Mouse (Mus musculus) small intestine, adult 2 months (tissue): Measurements from ENCODE around the gene Tcte1. TPM values are rescaled to one million over a fixed set of nuclear protein-coding genes. Genes with fewer than 3 reads are reported as not detected.
A peak's percentile ranks its signal among the peaks of the same experiment; 100 is the strongest.

Source experiments
- H3K27ac ChIP-seq: fragments of 200-500 bp; 2 replicates; pipeline ENCODE4 v1.5.1; 2012; ENCODE audit warnings: low read depth, low read length, control low read depth, inconsistent platforms; ENCODE audit not compliant: insufficient read depth
- H3K27me3 ChIP-seq: fragments of 200-500 bp; 2 replicates; pipeline ENCODE4 v1.6.1; 2012; ENCODE audit warnings: mild to moderate bottlenecking, moderate library complexity, low read length, inconsistent platforms; ENCODE audit not compliant: control insufficient read depth, insufficient read depth
- H3K36me3 ChIP-seq: fragments of 200-500 bp; 2 replicates; pipeline ENCODE4 v1.6.1; 2012; ENCODE audit warnings: mild to moderate bottlenecking, low read length, control low read depth, inconsistent platforms; ENCODE audit not compliant: control insufficient read depth, insufficient read depth
- H3K4me1 ChIP-seq: fragments of 200-500 bp; 2 replicates; pipeline ENCODE4 v1.6.1; 2012; ENCODE audit warnings: low read length, inconsistent platforms, mixed read lengths; ENCODE audit not compliant: control insufficient read depth, insufficient read depth, insufficient read length
- H3K4me3 ChIP-seq: fragments of 200-500 bp; 2 replicates; pipeline ENCODE4 v1.5.1; 2012; ENCODE audit warnings: low read depth, mild to moderate bottlenecking, control low read depth, inconsistent platforms, low read length, moderate library complexity
- CTCF ChIP-seq: fragments of 200-500 bp; IDR thresholded peaks from 2 replicates; pipeline ENCODE4 v1.5.1; 2012; ENCODE audit warnings: low read depth, mild to moderate bottlenecking, control low read depth, inconsistent platforms, low read length, moderate library complexity, mixed read lengths; ENCODE audit not compliant: insufficient replicate concordance, insufficient read length; ENCODE audit errors: extremely low read depth
- POLR2A ChIP-seq: fragments of 200-500 bp; IDR thresholded peaks from 2 replicates; pipeline ENCODE4 v1.6.1; 2012; ENCODE audit warnings: low read depth, mild to moderate bottlenecking, control low read depth, inconsistent platforms, low read length, moderate library complexity
- WGBS: fragments of 180-500 bp; shearing (Covaris S2); methylation state at CpG from one replicate; pipeline ENCODE4 v1.1.7; 2018; 5-methylcytosine and 5-hydroxymethylcytosine counted together
- polyA plus RNA-seq: library from polyadenylated mRNA; depleted of rRNA; stranded (reverse); fragments of >200 nt; gene quantifications from 2 replicates; pipeline ENCODE4 v1.2.3, GENCODE M21; 2012

Gene Tcte1
- polyA plus RNA-seq, 1 experiment, result 0.04 TPM

DNA sequence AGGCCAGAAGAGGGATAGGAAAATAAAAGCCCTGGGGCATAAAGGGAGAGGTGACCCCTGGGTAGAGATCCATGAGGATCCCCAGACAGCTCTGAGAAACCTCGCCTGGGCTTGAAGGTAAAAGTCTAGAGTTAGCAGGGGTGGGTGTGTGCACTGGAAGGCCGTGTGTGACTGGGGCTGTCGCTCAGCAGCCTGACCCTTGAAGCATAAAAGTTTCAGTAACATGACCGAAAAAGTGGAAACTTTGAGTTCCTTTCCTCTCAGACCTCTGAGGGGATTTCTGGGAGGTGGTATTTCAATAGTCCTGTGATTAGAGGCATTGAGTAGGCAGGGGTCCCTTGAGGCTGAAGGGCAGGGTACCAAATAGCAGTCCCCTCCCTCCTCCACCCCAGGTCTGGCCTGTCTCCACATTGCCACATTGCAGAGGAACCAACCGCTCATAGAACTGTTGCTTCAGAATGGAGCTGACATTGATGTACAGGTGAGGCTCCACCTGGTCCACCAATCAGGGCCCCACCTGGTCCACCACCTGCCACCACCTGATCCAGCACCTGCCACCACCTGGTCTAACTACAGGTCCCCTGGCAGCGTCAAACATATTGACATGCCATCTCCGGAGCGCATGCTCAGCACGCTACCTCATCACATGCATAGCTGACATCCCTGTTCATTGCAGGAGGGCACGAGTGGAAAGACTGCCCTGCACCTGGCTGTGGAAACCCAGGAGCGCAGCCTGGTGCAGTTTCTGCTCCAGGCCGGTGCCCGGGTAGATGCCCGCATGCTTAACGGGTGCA is 36.7 kb downstream of the Tcte1 start:
- Histone ChIP-seq H3K36me3 (no peaks in the 10 kb centered on the region), H3K27me3 (no peaks in the 10 kb centered on the region), H3K27ac (no peak overlapping the region), H3K4me1 (peaks cover 10% of the 10 kb centered on the region), H3K4me3 (no peak overlapping the region)
- TF ChIP-seq CTCF (no peak), POLR2A (no peak)
- WGBS, result 79% methylated on average over 15 of the region's 15 CpGs

DNA sequence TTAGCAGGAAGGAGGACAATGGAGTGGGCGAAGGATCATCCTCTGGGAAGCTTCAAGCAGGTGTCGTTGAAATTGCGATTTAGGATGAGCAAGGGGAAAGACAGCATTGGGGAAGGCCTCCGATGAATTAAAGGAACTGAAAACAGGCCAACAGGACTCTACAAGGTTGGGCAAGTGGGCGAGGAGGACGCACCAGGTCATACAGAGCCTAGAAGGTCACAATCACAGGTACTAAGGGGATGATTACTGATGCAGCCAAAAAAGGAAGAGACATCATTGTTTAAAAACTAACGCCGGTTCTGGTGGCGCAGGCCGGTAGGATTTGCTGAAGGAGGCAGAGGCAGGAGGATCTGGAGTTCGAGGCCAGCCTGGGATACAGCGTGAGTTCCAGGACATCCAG is 40.0 kb downstream of the Tcte1 start:
- no peak overlapping the region for H3K4me3 ChIP-seq
- peaks cover 10% of the 10 kb centered on the region for H3K4me1 ChIP-seq
- TF ChIP-seq CTCF (no peak), POLR2A (no peak)
- 72% methylated on average over 12 of the region's 12 CpGs for WGBS
- peaks cover 21% of the 10 kb centered on the region for H3K36me3 ChIP-seq
- no peak overlapping the region; the same call in 1 of the 2 replicates for H3K27ac ChIP-seq
- no peaks in the 10 kb centered on the region for H3K27me3 ChIP-seq

DNA sequence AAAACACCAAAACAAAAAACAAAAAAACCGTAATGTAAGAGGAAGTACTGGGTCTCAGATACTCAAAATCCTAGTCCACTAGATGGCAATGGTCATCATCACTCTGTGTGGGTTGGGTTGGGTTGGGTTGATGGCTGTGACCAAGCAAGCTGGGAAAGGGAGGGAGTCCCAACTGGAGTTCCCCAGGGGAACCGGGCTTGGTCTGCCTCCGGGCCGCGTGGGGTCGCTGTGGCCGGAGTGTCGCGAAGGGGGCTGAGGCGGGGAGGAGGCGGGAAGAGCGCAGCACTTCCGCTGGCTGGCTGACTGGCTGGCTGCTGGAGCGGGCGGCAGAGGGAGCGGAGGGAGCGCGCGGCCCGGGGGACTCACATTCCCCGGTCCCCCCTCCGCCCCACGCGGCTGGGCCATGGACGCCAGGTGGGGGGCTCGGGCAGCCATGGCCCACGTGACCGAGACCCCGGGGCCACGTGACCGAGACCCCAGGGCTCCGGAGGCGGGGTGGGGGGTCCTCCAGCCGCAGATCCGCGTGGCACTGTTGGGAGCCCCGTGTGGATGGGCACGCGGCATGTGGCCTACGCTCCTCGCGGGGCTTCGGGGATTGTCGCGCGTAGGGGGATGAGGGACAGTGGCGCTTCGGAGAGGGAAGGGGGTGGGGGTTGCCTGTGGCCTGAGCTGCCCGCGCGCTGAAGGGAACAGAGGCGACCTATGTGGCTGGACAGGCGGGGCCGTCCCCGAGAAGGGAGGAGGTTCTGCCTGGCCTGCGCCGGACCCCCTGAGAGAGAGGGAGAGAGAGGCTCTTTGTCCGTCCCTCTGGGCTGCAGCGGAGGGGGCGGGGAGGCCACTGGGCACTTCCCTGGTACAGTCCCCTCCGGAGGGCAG is 40.7 kb downstream of the Tcte1 start, which contains the start of gene Slc35b2:
Gene Slc35b2 (plus strand): TSS at position 220 of the 876 bp plus-strand sequence.
- WGBS, result under 1% methylated on average over 61 of the region's 61 CpGs
- TF ChIP-seq CTCF, result peak; percentile 79
- TF ChIP-seq POLR2A, result peak; percentile 52

DNA sequence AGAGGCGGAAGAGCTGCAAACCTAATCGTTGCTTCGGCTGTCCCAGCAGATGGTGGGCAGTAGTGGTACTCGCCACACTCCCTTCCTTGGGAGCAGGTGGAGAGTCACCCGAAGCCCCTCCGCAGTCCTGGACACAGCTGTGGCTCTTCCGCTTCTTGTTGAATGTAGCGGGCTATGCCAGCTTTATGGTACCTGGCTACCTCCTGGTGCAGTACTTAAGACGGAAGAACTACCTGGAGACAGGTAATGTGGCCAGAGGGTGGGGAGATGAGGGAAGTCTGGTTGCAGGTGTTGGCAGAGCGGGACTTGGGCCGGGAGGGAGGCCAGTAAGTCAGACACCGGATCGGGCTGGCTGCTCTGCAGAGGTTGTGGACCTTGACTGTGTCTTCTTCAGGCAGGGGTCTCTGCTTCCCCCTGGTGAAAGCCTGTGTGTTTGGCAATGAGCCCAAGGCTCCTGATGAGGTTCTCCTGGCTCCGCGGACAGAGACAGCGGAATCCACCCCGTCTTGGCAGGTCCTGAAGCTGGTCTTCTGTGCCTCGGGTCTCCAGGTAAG is 41.4 kb downstream of the Tcte1 start:
- Histone ChIP-seq H3K27ac (0 out of 2 replicates have a peak overlapping the region, but pooled peaks have one; percentile 11), H3K4me1 (peaks cover 7% of the 10 kb centered on the region; the same call in 1 of the 2 replicates), H3K36me3 (peaks cover 35% of the 10 kb centered on the region), H3K4me3 (peak overlapping the region; percentile 89), H3K27me3 (no peaks in the 10 kb centered on the region)
- no peak for TF ChIP-seq CTCF
- no peak for TF ChIP-seq POLR2A
- 7% methylated on average over 18 of the region's 18 CpGs for WGBS

More for the DNA sequence above, 40.7 kb downstream of the Tcte1 start, which contains the start of gene Slc35b2:
- Histone ChIP-seq H3K4me3 (peak within 1 kb of the TSS; percentile 89), H3K27ac (peak within 1 kb of the TSS; percentile 11), H3K36me3 (peaks cover 27% of the 10 kb centered on the region), H3K27me3 (no peaks in the 10 kb centered on the region), H3K4me1 (peaks cover 7% of the 10 kb centered on the region; the same call in 1 of the 2 replicates)

DNA sequence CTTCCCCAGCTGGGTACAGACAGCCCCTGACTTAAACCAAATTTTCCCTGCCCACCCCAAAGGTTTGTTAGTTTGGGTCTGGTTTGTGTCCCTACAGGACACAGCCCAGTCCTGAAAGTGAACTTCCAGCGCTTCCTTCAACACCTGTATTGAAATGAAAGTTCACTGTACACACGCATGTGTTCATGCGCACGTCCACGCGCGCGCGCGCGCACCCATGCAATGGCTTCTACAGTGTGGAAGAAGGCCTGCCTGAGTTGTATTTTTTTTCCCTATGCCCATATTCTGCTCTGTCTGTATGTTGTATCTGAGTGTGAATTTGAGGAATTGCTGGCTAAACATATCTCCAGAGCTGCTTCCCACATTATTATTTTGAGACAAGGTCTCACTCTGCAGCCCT is 41.9 kb downstream of the Tcte1 start:
- H3K4me3 ChIP-seq, result peak overlapping the region; percentile 89
- H3K36me3 ChIP-seq, result peaks cover 39% of the 10 kb centered on the region
- H3K27me3 ChIP-seq, result no peaks in the 10 kb centered on the region
- no peak overlapping the region for H3K27ac ChIP-seq
- peaks cover 7% of the 10 kb centered on the region; the same call in 1 of the 2 replicates for H3K4me1 ChIP-seq
- 73% methylated on average over 11 of the region's 11 CpGs for WGBS
- TF ChIP-seq POLR2A (no peak), CTCF (no peak)

DNA sequence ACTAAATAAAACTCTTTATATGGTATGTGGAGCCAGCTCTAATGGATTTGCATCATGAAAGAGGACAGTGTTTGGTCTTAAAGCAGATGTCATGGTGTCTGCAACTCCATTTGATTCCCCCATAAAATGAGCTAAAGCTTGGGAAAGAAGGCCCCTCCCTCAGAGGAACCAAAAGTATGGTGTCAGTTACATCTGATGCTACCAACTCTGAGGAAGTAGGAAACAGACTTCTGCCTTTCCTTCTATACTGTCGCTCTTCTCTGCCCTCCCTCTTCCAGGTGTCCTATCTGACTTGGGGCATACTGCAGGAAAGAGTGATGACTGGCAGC is 42.8 kb downstream of the Tcte1 start:
- TF ChIP-seq POLR2A (no peak), CTCF (no peak)
- Histone ChIP-seq H3K4me3 (no peak overlapping the region), H3K27me3 (no peaks in the 10 kb centered on the region), H3K4me1 (peaks cover 7% of the 10 kb centered on the region), H3K27ac (no peak overlapping the region), H3K36me3 (peaks cover 48% of the 10 kb centered on the region)
- 74% methylated on average over 1 of the region's 1 CpGs for WGBS
